Mouse (Mus musculus) mouse embryonic stem cell (cell line): Measurements from ENCODE around the gene 4930404N11Rik.

ENCODE experiments used
- in situ Hi-C, 2 experiments: fragments of 300-500 bp; cut with MboI; formaldehyde crosslinking; loops; 1 replicate in 1 of 2; 3 replicates in 1 of 2; pipeline ENCODE4 v1.14.3; 2019 to 2020; ENCODE audit warnings: low sequenced_read_pairs in 2 of 2, low pct_unique_long_range_greater_than_20kb in 1 of 2, mixed read lengths in 1 of 2; ENCODE audit not compliant: unreplicated experiment in 1 of 2

4930404N11Rik gene

DNA sequence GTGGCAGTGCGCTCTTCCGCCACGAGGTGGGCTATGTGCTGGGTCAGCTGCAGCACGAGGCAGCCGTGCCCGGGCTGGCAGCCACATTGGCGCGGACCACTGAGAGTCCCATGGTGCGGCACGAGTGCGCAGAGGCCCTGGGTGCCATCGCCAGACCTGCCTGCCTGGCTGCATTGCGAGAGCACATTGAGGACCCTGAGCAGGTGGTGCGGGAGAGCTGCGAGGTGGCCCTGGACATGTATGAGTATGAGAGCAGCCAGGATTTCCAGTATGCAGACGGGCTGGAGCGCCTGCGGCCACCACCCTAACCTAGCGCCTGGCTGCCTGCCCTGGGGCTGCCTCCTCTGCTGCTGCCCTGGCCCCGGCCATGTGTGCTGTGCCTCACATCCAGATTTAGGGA, 22.1 kb upstream of the 4930404N11Rik start:
- in situ Hi-C loops, result no loop called here

- in situ Hi-C loops, result no loop called here
Measured at GRCm38 (mm10) chr10:81385603-81386306, 20.1 kb upstream of the 4930404N11Rik start.

- in situ Hi-C loops, result no loop called here
Measured at GRCm38 (mm10) chr10:81384605-81384982, 19.0 kb upstream of the 4930404N11Rik start.

DNA sequence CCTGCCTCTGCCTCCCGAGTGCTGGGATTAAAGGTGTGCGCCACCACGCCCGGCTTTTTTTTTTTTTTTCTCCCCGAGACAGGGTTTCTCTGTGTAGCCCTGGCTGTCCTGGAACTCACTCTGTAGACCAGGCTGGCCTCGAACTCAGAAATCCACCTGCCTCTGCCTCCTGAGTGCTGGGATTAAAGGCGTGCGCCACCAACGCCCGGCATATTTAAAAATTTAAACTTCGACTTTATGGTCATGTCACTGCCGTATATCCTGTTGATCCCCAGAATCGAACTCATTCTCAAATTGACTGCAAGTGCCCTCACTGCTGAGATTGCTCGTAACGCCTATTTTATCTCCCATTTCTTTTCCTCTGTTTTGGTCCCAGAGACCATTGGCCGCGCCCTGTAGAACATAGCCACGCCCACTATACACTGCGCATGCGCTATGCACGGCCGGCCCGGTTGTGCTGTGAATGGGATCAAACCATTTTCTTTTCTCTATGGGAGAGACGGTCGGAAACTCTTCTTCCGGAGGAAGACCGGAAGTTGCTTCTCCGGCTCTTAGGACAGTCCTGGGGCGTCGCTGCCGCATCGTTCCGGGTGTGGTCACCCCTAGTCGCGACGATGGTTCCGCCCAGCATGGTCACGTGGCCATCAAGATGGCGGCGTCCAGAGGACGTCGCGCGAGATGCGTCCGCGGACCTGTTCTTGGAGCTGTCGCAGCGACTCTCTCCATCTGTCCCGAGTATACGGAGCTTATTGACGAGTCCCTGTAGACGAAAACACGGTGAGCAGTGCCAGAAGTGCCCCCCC, 18.4 kb upstream of the 4930404N11Rik start, which contains the start of the genes Dohh and Gm48551:
Gene Dohh (plus strand): TSS at position 627 of the 803 bp plus-strand sequence.
Gene Gm48551 (plus strand): TSS at position 665 of the 803 bp plus-strand sequence.
- in situ Hi-C loops, result no loop called here

- in situ Hi-C loops, result no loop called here
Measured at GRCm38 (mm10) chr10:81382039-81382438, 16.4 kb upstream of the 4930404N11Rik start.

DNA sequence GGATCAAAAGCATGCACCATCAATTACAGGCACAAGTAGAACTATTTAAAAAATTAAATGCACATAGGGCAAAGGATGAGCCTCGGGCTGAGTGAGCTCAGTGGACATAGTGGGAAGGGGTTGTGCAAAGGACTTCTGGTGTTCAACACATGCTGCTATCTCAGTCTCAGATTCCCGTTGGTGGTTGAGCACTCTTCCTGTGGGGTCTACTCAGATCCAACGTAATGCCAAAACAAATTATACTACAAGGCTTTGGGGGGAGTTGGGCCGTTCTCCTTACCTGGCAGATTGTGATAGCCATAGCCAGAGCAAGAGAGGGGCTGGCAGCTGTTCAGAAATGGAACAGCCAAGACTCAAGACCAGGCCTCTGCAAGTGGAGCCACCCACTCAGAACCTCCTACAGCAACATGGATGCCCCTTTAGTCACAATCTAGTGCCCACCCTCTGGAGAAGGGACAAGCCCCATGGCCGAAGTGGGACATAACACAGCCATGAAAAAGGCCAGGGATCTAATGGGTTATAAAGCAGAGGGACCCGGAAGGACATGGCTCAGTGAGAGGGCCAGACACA, 14.3 kb upstream of the 4930404N11Rik start:
- in situ Hi-C loops, result no loop called here

DNA sequence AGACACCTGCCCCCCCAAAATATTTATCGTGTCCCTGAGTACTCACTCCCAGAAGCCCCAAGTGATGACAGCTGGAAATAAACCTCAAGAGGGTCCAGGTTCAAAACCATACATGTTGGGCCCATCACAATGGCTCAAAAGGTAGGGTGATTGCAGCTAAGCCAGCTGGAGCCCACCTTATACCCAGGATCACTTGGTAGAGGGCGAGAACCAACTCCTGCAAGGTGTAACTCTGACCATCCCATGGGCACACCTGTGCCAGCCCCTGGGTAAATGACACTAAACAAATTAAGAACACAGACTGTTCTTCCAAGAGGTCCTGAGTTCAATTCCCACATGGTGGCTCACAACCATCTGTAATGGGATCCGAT, 13.6 kb upstream of the 4930404N11Rik start:
- in situ Hi-C loops, result no loop called here

DNA sequence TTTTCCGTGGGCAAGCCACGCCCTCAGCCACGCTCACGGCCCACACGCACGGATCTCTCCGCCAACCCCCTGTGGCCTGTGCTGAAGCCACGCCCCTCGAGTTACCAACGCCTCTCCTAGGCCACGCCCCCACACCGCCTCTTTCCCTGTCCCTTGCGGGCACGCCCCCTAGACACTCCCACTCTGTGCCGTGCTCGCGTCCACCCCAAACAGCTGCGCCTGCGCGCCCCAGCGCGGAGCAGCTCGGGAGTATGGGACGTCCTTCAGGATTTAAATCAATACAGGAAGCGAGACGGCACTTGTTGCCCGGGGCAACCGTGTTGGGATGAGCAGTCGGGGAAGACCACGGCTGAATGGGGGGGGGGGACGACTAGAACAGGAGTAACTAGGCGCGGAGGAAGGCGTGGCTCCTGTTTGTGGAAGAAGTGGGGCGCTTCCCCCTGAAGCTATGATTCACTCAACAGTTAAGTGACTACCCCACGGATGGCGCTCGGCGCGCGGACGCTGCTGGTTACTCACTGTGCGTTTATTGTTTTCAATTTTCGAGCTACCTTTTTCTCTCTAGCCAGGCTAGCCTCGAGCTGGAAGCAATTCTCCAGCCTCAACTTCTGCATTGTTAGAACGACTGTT, 13.1 kb upstream of the 4930404N11Rik start:
- in situ Hi-C loops, result no loop called here

DNA sequence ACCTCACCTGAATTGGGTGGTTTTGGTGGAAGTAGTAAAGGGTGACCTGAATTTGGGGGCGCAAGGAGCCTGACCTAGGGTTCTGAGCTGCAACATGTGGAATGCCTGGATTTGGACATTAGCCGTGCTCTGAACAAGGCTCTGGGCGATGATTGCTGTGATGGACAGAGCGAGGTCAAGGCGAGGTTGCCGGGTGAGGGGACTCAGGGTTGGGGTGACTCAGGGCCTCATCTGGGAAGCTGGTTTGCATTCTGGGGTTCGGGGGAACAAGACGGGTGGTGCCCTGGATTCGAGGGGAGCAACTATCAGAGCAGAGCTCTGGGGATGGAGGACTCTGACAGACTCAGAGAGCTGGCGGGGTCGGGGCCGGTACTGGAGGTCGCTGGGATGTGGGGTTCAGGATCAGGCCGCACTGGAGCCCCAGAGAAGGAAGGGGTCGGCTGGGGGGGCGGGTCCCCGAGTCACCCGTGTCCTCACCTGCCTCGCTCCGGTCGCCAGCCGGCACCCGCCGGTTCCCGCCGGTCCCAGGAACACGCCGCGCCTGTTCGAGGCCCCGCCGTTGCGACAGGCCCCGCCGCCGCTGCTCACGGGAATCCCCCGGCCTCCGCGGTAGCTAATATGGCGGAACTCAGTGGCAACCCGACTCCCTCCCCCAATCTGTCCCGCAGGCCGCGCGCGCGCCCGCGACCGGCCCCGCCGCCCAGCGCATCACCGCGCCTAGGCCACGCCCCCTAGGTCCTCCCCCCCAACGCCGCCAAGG, 12.4 kb upstream of the 4930404N11Rik start, which contains the start of gene Fzr1:
Gene Fzr1 (minus strand): TSS at position 724 of the 760 bp plus-strand sequence.
- in situ Hi-C loops, result no loop called here

- in situ Hi-C loops, result no loop called here
Measured at GRCm38 (mm10) chr10:81377362-81377664, 11.7 kb upstream of the 4930404N11Rik start.

- in situ Hi-C loops, result no loop called here
Measured at GRCm38 (mm10) chr10:81376561-81377361, 11.1 kb upstream of the 4930404N11Rik start.

- in situ Hi-C loops, result no loop called here
Measured at GRCm38 (mm10) chr10:81375322-81375721, 9.7 kb upstream of the 4930404N11Rik start.

- in situ Hi-C loops, result no loop called here
Measured at GRCm38 (mm10) chr10:81367207-81367495, 1.5 kb upstream of the 4930404N11Rik start.

DNA sequence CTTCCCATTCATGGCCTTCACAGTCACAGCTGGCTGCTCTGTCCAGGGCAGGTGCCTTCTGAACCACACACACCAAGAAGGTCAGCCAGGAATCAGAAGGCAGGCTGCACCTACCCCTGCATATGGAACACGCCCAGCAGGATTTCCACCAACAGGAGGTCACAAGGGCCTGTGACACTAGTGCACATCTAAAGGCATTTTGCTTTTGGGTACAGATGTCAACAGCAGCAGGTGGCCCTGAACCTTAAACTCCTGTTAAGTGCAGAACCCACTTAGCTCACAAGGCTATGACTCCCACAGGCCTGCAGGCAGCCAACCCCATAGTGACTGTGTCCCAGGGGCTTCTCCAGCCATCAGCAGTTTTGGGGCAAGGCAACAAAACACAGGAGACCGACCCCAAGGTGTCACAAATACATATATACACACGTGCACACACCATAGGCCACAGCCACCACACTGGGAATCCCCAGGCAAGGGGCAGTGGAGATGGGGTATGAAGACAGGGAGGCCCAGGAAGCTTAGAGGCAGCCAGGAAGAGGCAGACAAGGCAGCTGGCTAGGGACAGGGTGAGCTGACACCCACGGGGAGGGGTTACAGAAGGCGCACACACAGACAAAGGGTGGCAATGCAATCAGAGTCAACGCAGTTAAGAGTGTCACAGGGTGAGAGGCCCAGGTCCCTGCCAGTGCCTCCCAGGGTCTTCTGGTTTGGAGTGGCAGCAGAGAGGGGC, 1.0 kb upstream of the 4930404N11Rik start:
- in situ Hi-C loops, result no loop called here

DNA sequence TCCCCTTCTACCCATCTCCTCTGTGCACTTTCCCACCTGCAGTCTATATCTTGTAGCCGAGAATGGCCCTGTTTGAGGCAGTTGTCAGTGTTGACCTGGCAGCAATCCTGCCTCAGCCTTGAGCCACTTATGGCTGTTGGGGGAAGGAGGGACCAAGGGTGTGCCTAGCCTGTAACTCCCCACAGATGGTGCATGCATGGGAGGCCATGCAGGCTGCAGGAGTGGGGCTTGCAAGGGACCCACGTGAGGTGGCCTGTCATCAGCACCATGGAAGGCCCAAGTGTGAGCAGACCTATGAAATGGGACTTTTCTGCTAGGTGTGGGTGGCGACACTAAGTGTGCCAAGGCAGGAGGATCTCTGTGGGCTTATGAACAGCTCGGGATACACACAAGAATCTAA, 543 bp downstream of the 4930404N11Rik start:
- in situ Hi-C loops, result no loop called here

- in situ Hi-C loops, result no loop called here
Measured at GRCm38 (mm10) chr10:81364666-81365065, 950 bp downstream of the 4930404N11Rik start.
